Mouse (Mus musculus) liver, adult 2 months (tissue): ENCODE data around the gene Gm27029.

Experiments used
- CTCF ChIP-seq: fragments of 200-500 bp; IDR thresholded peaks from 2 replicates; pipeline ENCODE4 v1.5.1; 2011; ENCODE audit warnings: low read depth, low read length, control low read depth
- POLR2A ChIP-seq: fragments of 200-500 bp; IDR thresholded peaks from 2 replicates; pipeline ENCODE4 v1.6.1; 2011; ENCODE audit warnings: low read length, control low read depth; ENCODE audit not compliant: insufficient read depth; ENCODE audit errors: extremely low read depth

DNA sequence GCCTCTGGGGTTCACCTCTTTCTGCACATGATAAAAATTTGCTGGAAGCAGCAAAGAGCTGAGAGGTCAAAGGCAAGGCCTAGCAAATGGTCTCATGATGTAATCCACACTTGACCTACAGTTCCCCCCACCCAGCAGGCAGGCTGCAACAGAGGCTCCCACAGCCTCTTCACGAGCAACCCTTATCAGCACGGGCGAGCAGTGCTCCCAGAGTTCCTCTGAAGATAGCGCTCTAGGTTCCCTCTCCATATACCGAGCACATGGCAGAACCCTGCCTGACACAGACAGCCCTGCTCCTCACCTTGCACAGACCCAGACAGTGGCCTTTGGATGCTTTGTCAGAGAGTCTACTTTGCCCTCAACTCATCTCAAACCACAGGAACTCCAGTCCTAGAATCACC is 60.1 kb downstream of the Gm27029 start:
- TF ChIP-seq CTCF = no peak
- TF ChIP-seq POLR2A = no peak
